ENCODE assay signal across 8 mouse cellular contexts in genomic region chr6:90988648-90989317, GRCm38 (mm10). TPM values are rescaled to one million over a fixed set of nuclear protein-coding genes. Genes with fewer than 3 reads are reported as not detected.
DNase-seq lines count a peak whose midpoint lies in the region; ATAC-seq lines count a peak whose summit lies in the region.

TSS of gene Iqsec1 (minus strand) at chr6:90988685.

- peak within 1 kb of the TSS; percentile 76 for H3K27ac ChIP-seq in hindbrain, embryonic 15.5 days (replicated peaks)

- H3K9me3 ChIP-seq in hindbrain, embryonic 15.5 days: peaks cover 6% of the 10 kb centered on the region; the same call in 1 of the 2 replicates

- ATAC-seq in hindbrain, embryonic 15.5 days (ENCODE audit: low FRiP score, low read depth): peak; percentile 95

- H3K4me3 ChIP-seq in hindbrain, embryonic 15.5 days: peak within 1 kb of the TSS; percentile 90

- H3K27me3 ChIP-seq in hindbrain, embryonic 15.5 days: no peaks in the 10 kb centered on the region

- peak within 1 kb of the TSS; percentile 100 for H3K4me2 ChIP-seq in hindbrain, embryonic 15.5 days

- peaks cover 22% of the 10 kb centered on the region for H3K4me1 ChIP-seq in hindbrain, embryonic 15.5 days (replicated peaks)

- H3K9ac ChIP-seq in hindbrain, embryonic 15.5 days: peak within 1 kb of the TSS; percentile 74

- WGBS in hindbrain, embryonic 15.5 days: 1% methylated on average over 37 of the region's 39 CpGs

- no peaks in the 10 kb centered on the region for H3K36me3 ChIP-seq in hindbrain, embryonic 15.5 days

- DNase-seq in WW6 (ENCODE audit: low read depth, low spot score): peak; percentile 97
- peak; percentile 58 to 84 for DNase-seq in cerebellum, postnatal 4 days (ENCODE audit: low spot score in 2 of 2)
- DNase-seq in gastrocnemius, adult 18-20 months (ENCODE audit: low spot score): peak; percentile 72
- peak; percentile 72 to 75 for DNase-seq in layer of hippocampus, postnatal 36 days
- DNase-seq in lung, postnatal 25 days (ENCODE audit: low spot score): peak; percentile 91
- peak; percentile 94 for DNase-seq in retina, adult 2 months (ENCODE audit: low read depth, low spot score)
- peak; percentile 82 for DNase-seq in thymus, postnatal 25 days

RNA-seq across cellular contexts. Expression of gene Iqsec1, which starts in this region (rescaled TPM):
- 100 to 1,000 TPM; 107 to 124 TPM for total RNA-seq in gastrocnemius, adult 18-20 months (2021)
- polyA plus RNA-seq in hindbrain, embryonic 15.5 days (2015; fragmentation: Nextera tagmentation; extraction: Ambion mirVana): 23.3 and 23.5 TPM in 2 replicates
- 100 to 1,000 TPM; 243 to 261 TPM for total RNA-seq in layer of hippocampus, postnatal 36 days (2021)

Comparison
In these comparisons a context has a peak if more than half of its experiments do, and no peak if none do; other contexts are left out.
1. Peak in every context shown above with its lines: DNase-seq, ATAC-seq, H3K4me3 ChIP-seq and H3K27ac ChIP-seq.